Mouse (Mus musculus) heart, postnatal 0 days (tissue): Measurements from ENCODE around the gene Dhx30.

Source experiments
- CTCF ChIP-seq: IDR thresholded peaks from 2 replicates; pipeline ENCODE4 v1.5.1; 2016; ENCODE audit warnings: antibody characterized with exemption, control low read depth, low read depth
- EP300 ChIP-seq: IDR thresholded peaks from 2 replicates; pipeline ENCODE4 v1.6.1; 2016; ENCODE audit warnings: antibody characterized with exemption, low read depth

GRCm38 (mm10) chr9:110134176-110134575 is 16.5 kb upstream of the Dhx30 start:
- TF ChIP-seq CTCF (no peak), EP300 (no peak)
